Mouse (Mus musculus): Measurements from ENCODE around the gene Grasp.

The Grasp gene

GRCm38 (mm10) chr15:101271513-101271912, 47.5 kb downstream of the Grasp start:
- no peak for DNase-seq (ENCODE audit: low spot score in 2 of 2)

GRCm38 (mm10) chr15:101274380-101274779, 50.4 kb downstream of the Grasp start:
- no peak for DNase-seq (ENCODE audit: low spot score in 2 of 2)

GRCm38 (mm10) chr15:101277351-101277899, 53.4 kb downstream of the Grasp start:
- no peak for DNase-seq (ENCODE audit: low spot score in 2 of 2)

- no peak for DNase-seq (ENCODE audit: low spot score in 2 of 2)
Measured at GRCm38 (mm10) chr15:101278589-101278988, 54.6 kb downstream of the Grasp start.

- DNase-seq (ENCODE audit: low spot score in 2 of 2), result no peak
Measured at GRCm38 (mm10) chr15:101279430-101279999, 55.5 kb downstream of the Grasp start.
